Mouse (Mus musculus) adrenal gland (tissue): Measurements from ENCODE around the gene Rab1a.
"Not testable (repeated sequence)": the region's sequence is repeated elsewhere in the genome, so short reads cannot be mapped to it uniquely, and the experiment has no call there.

Source experiments
- intact Hi-C: fragments of 180-260 bp; cut with DNase I; formaldehyde crosslinking; loops from one replicate; pipeline ENCODE4 v1.15.1; 2025
- long read RNA-seq, 2 experiments: library from polyadenylated mRNA; unstranded; transcript quantifications; one replicate each; pipeline ENCODE4 v2.0.0; 2020; ENCODE audit warnings: borderline replicate concordance in 1 of 2; ENCODE audit not compliant: insufficient replicate concordance in 1 of 2

The Rab1a gene
- long read RNA-seq, experiment 1, transcript Rab1a-201 (6 exons, 2,827 nt) = major isoform, 66 of 74 reads
- long read RNA-seq, experiment 1, partial matches to known transcripts = 1 of 74 reads
- long read RNA-seq, experiment 1, other reads (novel, unspliced or antisense) = 6 of 74 reads
- long read RNA-seq, experiment 2, transcript Rab1a-201 (6 exons, 2,827 nt) = major isoform, 54 of 61 reads
- long read RNA-seq, experiment 2, partial matches to known transcripts = 3 of 61 reads
- long read RNA-seq, experiment 2, other reads (novel, unspliced or antisense) = 2 of 61 reads

DNA sequence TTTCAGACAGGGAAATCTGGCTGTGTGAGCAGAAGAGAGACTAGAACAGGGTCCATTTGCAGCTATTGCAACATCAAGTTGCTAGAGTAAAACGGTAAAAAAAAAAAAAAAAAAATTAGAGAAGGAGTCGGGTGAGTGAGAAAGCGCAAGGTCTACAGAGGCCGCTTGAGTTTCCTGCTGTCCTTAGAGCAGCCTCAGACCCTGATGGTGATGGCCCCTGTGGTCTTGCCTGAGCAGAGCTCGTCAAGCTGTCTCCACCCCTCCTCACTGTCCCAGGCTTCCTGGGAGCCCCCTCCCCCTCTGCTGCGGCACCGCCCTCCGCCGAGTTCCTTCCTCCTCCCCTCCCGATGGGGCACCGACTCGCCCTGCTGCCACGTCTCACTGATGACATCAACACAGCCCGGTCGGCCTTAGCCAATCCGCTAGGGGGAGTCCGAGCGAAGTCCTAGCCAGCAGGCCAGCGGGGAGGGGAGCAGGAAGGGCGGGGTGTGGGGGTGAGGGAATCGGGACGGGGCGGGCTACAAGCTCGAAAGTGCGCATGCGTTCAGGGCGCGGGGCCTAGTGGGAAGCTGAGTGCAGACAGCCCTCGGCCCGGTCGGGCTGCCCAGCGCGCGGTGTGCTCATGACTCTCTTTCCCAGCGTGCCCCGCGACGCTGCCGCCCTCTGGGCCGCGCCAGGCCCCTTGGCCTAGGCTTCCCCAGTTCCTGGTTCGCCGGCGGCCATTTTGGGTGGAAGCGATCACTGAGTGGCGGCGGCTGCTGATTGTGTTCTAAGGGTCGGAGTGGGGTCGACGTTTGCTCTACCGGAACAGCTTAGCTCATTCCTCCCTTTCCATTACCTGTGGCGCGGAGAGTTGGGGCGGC lies at the start of gene Rab1a:
TSS of gene Rab1a (plus strand) at position 720 of the 863 bp plus-strand sequence.
- intact Hi-C loops = loop anchor here (5.0 kb wide), 1 partner anchor 46 kb away; the partner anchor contains the start of gene Cep68

DNA sequence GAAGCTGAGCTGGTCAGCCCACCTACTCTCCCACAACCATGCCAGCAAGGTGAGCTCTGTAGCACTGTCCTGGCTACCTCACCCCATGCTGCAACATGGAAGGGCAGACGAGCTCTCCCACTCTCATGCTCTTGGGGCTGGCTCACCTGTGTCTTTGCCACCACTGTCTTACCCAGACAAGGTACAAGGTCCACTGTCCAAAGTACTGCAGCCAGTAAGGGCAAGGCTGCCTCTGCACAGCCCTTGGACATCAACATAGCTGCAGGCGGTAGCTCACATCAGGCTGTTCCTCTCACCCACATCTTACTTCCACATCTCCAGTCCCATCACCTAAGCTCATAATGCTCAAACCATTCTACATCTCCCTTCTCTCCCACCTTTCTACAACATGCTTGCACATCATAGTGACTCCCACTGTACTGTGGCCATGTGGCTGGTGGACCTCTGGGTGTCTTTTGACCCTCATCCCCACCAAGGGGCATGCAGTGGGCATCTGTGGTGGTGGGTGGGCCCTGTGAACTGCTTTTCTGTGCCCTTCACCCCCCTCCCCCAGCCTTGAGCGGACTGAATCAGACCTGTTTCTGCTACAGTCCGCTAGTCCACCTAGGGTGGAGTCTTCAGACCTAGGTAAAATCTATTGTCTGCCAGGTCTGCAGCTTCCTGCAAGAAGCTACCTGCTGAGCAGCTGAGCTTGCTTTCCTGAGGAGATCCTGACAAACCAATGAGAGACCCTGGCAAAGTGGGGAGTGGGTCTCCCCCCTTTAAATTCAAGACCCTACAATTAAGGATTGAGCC lies 48.9 kb upstream of the Rab1a start:
- intact Hi-C loops = no loop called here

DNA sequence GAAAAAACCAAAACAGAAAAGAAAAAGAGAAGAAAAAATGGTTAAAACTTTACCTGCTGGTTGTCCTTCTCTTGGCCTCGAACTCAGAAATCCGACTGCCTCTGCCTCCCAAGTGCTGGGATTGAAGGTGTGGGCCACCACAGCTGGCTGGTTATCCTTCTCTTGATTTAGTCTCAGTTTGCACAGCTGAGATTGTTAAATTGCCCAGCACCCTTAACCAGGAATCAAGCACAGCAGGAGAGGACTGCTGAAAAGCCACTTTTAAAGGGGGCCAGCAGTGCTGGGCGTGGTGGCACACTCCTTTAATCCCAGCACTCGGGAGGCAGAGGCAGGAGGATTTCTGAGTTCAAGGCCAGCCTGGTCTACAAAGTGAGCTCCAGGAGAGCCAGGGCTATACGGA lies 47.7 kb upstream of the Rab1a start:
- intact Hi-C loops = not testable (repeated sequence)

- intact Hi-C loops = no loop called here
These were observed 42.4 kb upstream of the Rab1a start for GRCm38 (mm10) chr11:20158879-20159278.

- intact Hi-C loops = no loop called here
These were observed 36.0 kb upstream of the Rab1a start for GRCm38 (mm10) chr11:20164979-20165867.

GRCm38 (mm10) chr11:20165991-20166390 lies 35.2 kb upstream of the Rab1a start:
- intact Hi-C loops = no loop called here

- intact Hi-C loops = not testable (repeated sequence)
These were observed 34.8 kb upstream of the Rab1a start for GRCm38 (mm10) chr11:20166476-20166875.

DNA sequence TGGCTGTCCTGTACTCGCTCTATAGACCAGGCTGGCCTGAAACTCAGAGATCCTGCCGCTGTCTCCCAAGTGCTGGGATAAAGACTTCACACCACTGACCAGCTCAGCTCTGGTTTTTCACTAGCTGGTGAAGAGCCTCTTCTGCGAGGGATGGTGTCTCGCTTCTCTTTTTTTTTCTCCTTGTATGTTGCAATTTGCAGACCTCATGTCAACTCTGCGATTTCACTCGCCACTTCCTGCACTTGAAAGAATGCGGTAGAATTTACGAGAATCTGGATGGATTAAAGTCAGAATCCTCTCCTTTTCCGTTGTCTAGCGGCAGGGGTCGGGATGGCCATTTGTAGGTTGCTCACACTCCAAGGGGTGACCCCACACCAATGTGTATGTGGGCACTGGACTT lies 32.3 kb upstream of the Rab1a start:
- intact Hi-C loops = no loop called here

DNA sequence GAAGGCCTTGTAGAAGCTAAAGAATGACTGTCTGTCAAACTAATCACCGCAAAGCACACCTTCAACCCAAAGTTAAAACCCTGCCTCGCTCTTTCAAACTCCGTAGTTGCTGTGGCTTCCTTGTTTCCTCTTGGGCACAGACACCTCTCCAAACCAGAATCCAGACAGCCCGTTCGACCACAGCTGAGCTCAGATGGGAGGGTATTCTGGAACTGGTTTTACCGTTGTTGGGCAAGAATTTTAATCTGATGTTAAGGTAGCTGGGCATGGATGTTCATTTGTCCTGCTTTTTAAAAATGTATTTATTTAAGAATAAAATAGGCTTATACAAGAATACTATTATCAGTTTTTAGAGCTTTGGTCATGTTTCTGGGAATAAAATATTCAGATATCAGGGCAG lies 14.0 kb upstream of the Rab1a start:
- intact Hi-C loops = no loop called here

DNA sequence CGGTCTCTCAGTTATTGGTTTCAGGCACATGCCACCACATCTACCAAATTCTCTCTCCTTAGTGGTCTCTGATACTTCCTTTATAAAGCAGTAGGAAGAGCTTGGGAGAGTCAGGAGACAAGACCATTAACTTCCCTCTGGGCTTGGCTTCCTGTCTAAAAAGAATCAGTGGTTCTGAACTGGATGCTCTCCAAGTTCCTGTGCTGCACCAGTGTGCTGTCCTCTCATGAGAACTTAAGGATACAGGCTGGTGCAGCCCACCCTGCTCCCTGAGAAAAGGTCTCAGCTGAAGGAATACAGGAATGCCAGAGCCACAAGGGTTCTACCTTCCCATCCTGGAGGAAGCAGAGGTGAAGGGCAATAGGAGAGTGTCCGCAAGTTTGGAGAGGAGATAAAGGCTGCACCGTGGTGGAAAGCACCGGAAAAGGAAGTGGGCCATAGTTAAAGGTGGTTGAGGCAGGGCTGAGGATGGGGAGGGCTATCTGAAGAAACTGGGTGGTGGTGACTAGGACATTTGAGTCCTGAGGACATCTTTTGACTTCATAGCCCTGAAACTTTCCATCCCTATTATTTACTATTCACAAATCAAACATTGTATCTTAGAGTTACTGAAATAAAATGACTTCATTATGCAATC lies 8.0 kb upstream of the Rab1a start:
- intact Hi-C loops = loop anchor here (10.0 kb wide), 1 partner anchor 58 kb away; no protein-coding TSS in a partner anchor

GRCm38 (mm10) chr11:20201661-20202101 lies 449 bp downstream of the Rab1a start:
- intact Hi-C loops = loop anchor here (5.0 kb wide), 1 partner anchor 46 kb away; the partner anchor contains the start of gene Cep68

DNA sequence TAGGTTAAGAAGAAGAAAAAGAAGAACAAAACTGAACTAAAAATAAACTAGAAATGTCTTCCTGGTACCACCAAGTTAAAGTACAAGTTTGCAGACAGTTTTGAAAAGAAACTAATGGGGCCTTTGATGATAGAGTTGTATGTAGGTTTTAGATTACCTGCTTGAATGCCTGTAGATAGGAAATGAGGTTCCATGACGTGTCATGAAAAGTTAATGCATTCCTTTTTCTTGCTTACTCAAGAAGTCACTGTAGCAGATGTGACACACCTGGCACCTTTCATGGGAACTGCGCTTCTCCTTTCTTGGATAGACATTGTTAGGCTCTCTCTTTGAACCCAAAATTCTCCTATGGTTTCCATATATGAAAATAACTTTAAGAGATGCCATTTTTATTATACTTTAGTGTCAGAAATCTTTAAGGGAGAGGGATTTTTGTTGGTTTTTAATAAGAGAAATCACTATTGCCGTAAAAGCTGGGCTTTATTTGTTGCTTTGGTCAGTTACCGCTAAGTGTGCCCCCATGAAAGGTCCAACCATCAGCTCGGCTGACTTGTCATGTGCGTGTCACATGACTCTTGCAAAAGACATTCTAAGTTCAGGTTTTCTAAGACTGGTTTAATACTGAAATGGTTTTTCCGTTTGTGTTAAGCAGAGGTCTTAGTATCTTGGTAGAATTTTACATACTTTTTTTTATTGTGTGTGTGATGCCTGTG lies 1.2 kb downstream of the Rab1a start:
- intact Hi-C loops = loop anchor here (5.0 kb wide), 1 partner anchor 45 kb away; the partner anchor contains the start of gene Cep68

DNA sequence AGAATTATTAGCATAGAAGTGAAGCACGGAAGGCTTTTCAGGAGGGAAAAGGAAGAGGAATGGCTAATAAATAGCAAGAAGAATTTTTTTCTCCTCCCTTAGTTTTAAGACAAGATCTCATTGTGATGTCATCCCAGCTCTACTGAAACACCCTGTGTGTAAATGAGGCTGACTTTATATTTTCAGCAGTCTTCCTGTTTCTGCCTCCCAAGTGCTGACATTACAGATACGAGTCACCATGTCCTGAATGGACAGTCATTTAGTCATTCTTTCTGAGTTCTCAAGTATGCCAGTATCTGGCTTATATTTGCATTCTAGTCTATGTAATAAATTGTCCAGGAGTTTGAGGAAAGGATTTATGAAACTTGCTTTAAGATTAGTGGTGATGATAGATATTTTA lies 3.1 kb downstream of the Rab1a start:
- intact Hi-C loops = loop anchor here (5.0 kb wide), 1 partner anchor 43 kb away; the partner anchor contains the start of gene Cep68

DNA sequence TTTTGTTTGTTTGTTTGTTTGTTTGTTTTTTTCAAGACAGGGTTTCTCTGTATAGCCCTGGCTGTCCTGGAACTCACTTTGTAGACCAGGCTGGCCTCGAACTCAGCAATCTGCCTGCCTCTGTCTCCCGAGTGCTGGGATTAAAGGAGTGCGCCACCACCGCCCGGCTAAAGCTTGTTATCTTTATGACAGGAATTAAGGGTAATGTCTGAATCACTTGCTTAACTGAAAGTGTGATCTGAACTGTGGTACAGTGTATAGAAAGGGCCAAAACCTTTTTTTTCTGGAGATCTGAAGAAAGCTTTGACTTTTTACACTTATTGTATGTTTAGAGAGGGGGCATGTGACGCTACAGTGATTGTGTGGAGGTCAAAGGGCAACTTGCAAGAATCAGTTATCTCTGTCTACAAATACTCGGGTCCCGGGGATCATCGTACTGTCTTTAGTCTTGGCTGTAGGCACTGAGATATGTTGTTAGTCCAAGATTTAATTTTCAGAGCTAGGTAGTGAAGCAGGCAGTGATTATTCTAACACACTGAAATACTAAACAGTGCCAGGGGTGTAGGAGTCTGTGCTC lies 3.7 kb downstream of the Rab1a start:
- intact Hi-C loops = loop anchor here (5.0 kb wide), 1 partner anchor 42 kb away; the partner anchor contains the start of gene Cep68

GRCm38 (mm10) chr11:20205538-20205937 lies 4.3 kb downstream of the Rab1a start:
- intact Hi-C loops = no loop called here

GRCm38 (mm10) chr11:20206626-20207223 lies 5.5 kb downstream of the Rab1a start:
- intact Hi-C loops = no loop called here

- intact Hi-C loops = no loop called here
These were observed 6.4 kb downstream of the Rab1a start for GRCm38 (mm10) chr11:20207589-20207988.

- intact Hi-C loops = no loop called here
These were observed 10.6 kb downstream of the Rab1a start for GRCm38 (mm10) chr11:20211838-20212237.
